Mouse (Mus musculus): ENCODE measurements around the gene Mgat4d. TPM values are rescaled to one million over a fixed set of nuclear protein-coding genes. Genes with fewer than 3 reads are reported as not detected.
"Not testable (repeated sequence)": the region's sequence is repeated elsewhere in the genome, so short reads cannot be mapped to it uniquely, and the experiment has no call there.

Gene Mgat4d
- total RNA-seq, 2 experiments from 2014 or later: not detected

- DNase-seq (ENCODE audit: low spot score in 2 of 2): no peak
Observed at GRCm38 (mm10) chr8:83390006-83390701, 41.9 kb downstream of the Mgat4d start.

GRCm38 (mm10) chr8:83392521-83392920, 44.2 kb downstream of the Mgat4d start:
- no peak for DNase-seq (ENCODE audit: low spot score in 2 of 2)

GRCm38 (mm10) chr8:83394325-83394724, 46.1 kb downstream of the Mgat4d start:
- DNase-seq (ENCODE audit: low spot score in 2 of 2): no peak

GRCm38 (mm10) chr8:83396680-83397079, 48.4 kb downstream of the Mgat4d start:
- DNase-seq (ENCODE audit: low spot score in 2 of 2): no peak

GRCm38 (mm10) chr8:83397726-83398125, 49.5 kb downstream of the Mgat4d start:
- no peak for DNase-seq (ENCODE audit: low spot score in 2 of 2)

- no peak for DNase-seq (ENCODE audit: low spot score in 2 of 2)
Observed at GRCm38 (mm10) chr8:83405548-83405947, 57.3 kb downstream of the Mgat4d start.

GRCm38 (mm10) chr8:83406836-83407235, 58.6 kb downstream of the Mgat4d start:
- no peak for DNase-seq (ENCODE audit: low spot score in 2 of 2)

- DNase-seq (ENCODE audit: low spot score in 2 of 2): no peak
Observed at GRCm38 (mm10) chr8:83408496-83408895, 60.2 kb downstream of the Mgat4d start.

GRCm38 (mm10) chr8:83416878-83417277, 68.6 kb downstream of the Mgat4d start:
- no peak for DNase-seq (ENCODE audit: low spot score in 2 of 2)

- DNase-seq (ENCODE audit: low spot score in 2 of 2): no peak
Observed at GRCm38 (mm10) chr8:83417970-83418369, 69.7 kb downstream of the Mgat4d start.

GRCm38 (mm10) chr8:83418805-83419516, 70.7 kb downstream of the Mgat4d start:
- no peak for DNase-seq (ENCODE audit: low spot score in 2 of 2)

- DNase-seq (ENCODE audit: low spot score in 2 of 2): no peak
Observed at GRCm38 (mm10) chr8:83421354-83421753, 73.1 kb downstream of the Mgat4d start.

GRCm38 (mm10) chr8:83423032-83423825, 75.0 kb downstream of the Mgat4d start:
- DNase-seq (ENCODE audit: low spot score in 2 of 2): no peak

- no peak for DNase-seq (ENCODE audit: low spot score in 2 of 2)
Observed at GRCm38 (mm10) chr8:83425202-83425601, 76.9 kb downstream of the Mgat4d start.

- DNase-seq (ENCODE audit: low spot score in 2 of 2): no peak
Observed at GRCm38 (mm10) chr8:83426104-83426759, 78.0 kb downstream of the Mgat4d start.

GRCm38 (mm10) chr8:83426949-83427348, 78.7 kb downstream of the Mgat4d start:
- no peak for DNase-seq (ENCODE audit: low spot score in 2 of 2)

- not testable (repeated sequence) for DNase-seq (ENCODE audit: low spot score in 2 of 2)
Observed at GRCm38 (mm10) chr8:83428621-83429020, 80.3 kb downstream of the Mgat4d start.

- no peak for DNase-seq (ENCODE audit: low spot score in 2 of 2)
Observed at GRCm38 (mm10) chr8:83429071-83429524, 80.8 kb downstream of the Mgat4d start.

Data from left cerebral cortex, adult 18-20 months (tissue).